Mouse (Mus musculus) bone marrow, adult 2 months (tissue): Measurements from ENCODE around the gene Cadps. TPM values are rescaled to one million over a fixed set of nuclear protein-coding genes. Genes with fewer than 3 reads are reported as not detected.

Source experiments
- H3K27ac ChIP-seq: fragments of 200-500 bp; 2 replicates; pipeline ENCODE4 v1.5.1; 2012; ENCODE audit warnings: low read depth, mild to moderate bottlenecking, control low read depth, inconsistent platforms, low read length; ENCODE audit not compliant: control insufficient read depth, poor library complexity, insufficient read depth
- H3K4me1 ChIP-seq: fragments of 200-500 bp; 2 replicates; pipeline ENCODE4 v1.6.1; 2011; ENCODE audit warnings: low read length; ENCODE audit not compliant: control insufficient read depth, insufficient read depth
- H3K4me3 ChIP-seq: fragments of 200-500 bp; replicated peaks from 2 replicates; pipeline ENCODE3; 2011; ENCODE audit warnings: mild to moderate bottlenecking, low read depth, low read length, control low read depth; ENCODE audit not compliant: control insufficient read depth
- CTCF ChIP-seq: fragments of 200-500 bp; IDR thresholded peaks from 2 replicates; pipeline ENCODE4 v1.5.1; 2011; ENCODE audit warnings: low read length, control low read depth; ENCODE audit not compliant: control insufficient read depth, insufficient read depth
- POLR2A ChIP-seq: fragments of 200-500 bp; IDR thresholded peaks from 2 replicates; pipeline ENCODE4 v1.6.1; 2011; ENCODE audit warnings: low read depth, mild to moderate bottlenecking, control low read depth, low read length, borderline replicate concordance; ENCODE audit not compliant: control insufficient read depth
- WGBS: fragments of 180-500 bp; shearing (Covaris S2); methylation state at CpG from one replicate; pipeline ENCODE4 v1.1.7; 2018; 5-methylcytosine and 5-hydroxymethylcytosine counted together
- polyA plus RNA-seq: library from polyadenylated mRNA; stranded (reverse); fragments of >200 nt; gene quantifications from 2 replicates; pipeline ENCODE4 v1.2.4, GENCODE M21; 2011; ENCODE audit warnings: low replicate concordance; ENCODE audit not compliant: missing spikeins, insufficient read depth, insufficient read length

Cadps gene
- polyA plus RNA-seq, 1 experiment, result not detected

- H3K4me1 ChIP-seq, result no peaks in the 10 kb centered on the region
- TF ChIP-seq CTCF, result no peak
- no peak for TF ChIP-seq POLR2A
- no peak overlapping the region for H3K4me3 ChIP-seq
- H3K27ac ChIP-seq, result no peak overlapping the region
- 80% methylated on average over 12 of the region's 12 CpGs for WGBS
Observed at GRCm38 (mm10) chr14:12410276-12410675, 412.6 kb downstream of the Cadps start.

- Histone ChIP-seq H3K27ac (no peak overlapping the region), H3K4me1 (no peaks in the 10 kb centered on the region), H3K4me3 (no peak overlapping the region)
- TF ChIP-seq CTCF (no peak), POLR2A (no peak)
- WGBS, result 67% methylated on average over 3 of the region's 3 CpGs
Observed at GRCm38 (mm10) chr14:12409811-12410210, 413.1 kb downstream of the Cadps start.

- no peak overlapping the region for H3K27ac ChIP-seq
- no peak overlapping the region for H3K4me3 ChIP-seq
- TF ChIP-seq CTCF (no peak), POLR2A (no peak)
- WGBS, result 85% methylated on average over 10 of the region's 10 CpGs
- H3K4me1 ChIP-seq, result no peaks in the 10 kb centered on the region
Observed at GRCm38 (mm10) chr14:12406588-12406987, 416.3 kb downstream of the Cadps start.

GRCm38 (mm10) chr14:12405201-12405600, 417.7 kb downstream of the Cadps start:
- no peaks in the 10 kb centered on the region for H3K4me1 ChIP-seq
- WGBS, result 69% methylated on average over 5 of the region's 5 CpGs
- H3K27ac ChIP-seq, result no peak overlapping the region
- no peak for TF ChIP-seq CTCF
- TF ChIP-seq POLR2A, result no peak
- no peak overlapping the region for H3K4me3 ChIP-seq

- no peak for TF ChIP-seq CTCF
- no peak for TF ChIP-seq POLR2A
Observed at GRCm38 (mm10) chr14:12404724-12405123, 418.2 kb downstream of the Cadps start.

GRCm38 (mm10) chr14:12404052-12404451, 418.8 kb downstream of the Cadps start:
- no peaks in the 10 kb centered on the region for H3K4me1 ChIP-seq
- H3K27ac ChIP-seq, result no peak overlapping the region
- no peak for TF ChIP-seq POLR2A
- no peak for TF ChIP-seq CTCF
- no peak overlapping the region for H3K4me3 ChIP-seq
- WGBS, result 20% methylated on average over 3 of the region's 3 CpGs

More at GRCm38 (mm10) chr14:12404724-12405123, 418.2 kb downstream of the Cadps start:
- Histone ChIP-seq H3K4me3 (no peak overlapping the region), H3K4me1 (no peaks in the 10 kb centered on the region), H3K27ac (no peak overlapping the region)
- 75% methylated on average over 3 of the region's 3 CpGs for WGBS

GRCm38 (mm10) chr14:12400116-12400515, 422.8 kb downstream of the Cadps start:
- H3K4me3 ChIP-seq, result no peak overlapping the region
- no peak overlapping the region for H3K27ac ChIP-seq
- H3K4me1 ChIP-seq, result no peaks in the 10 kb centered on the region
- no peak for TF ChIP-seq CTCF
- no peak for TF ChIP-seq POLR2A
- WGBS, result 69% methylated on average over 5 of the region's 5 CpGs

- no peak overlapping the region for H3K27ac ChIP-seq
- TF ChIP-seq POLR2A, result no peak
- no peak for TF ChIP-seq CTCF
- no peaks in the 10 kb centered on the region for H3K4me1 ChIP-seq
- H3K4me3 ChIP-seq, result no peak overlapping the region
- WGBS, result 75% methylated on average over 3 of the region's 3 CpGs
Observed at GRCm38 (mm10) chr14:12397561-12397960, 425.3 kb downstream of the Cadps start.

- no peak for TF ChIP-seq POLR2A
- TF ChIP-seq CTCF, result no peak
- no peak overlapping the region for H3K27ac ChIP-seq
- WGBS, result 77% methylated on average over 2 of the region's 2 CpGs
- no peak overlapping the region for H3K4me3 ChIP-seq
- no peaks in the 10 kb centered on the region for H3K4me1 ChIP-seq
Observed at GRCm38 (mm10) chr14:12394318-12394717, 428.6 kb downstream of the Cadps start.
